Mouse (Mus musculus) E14TG2a.4 (cell line): ENCODE results near the gene Mylk3.

Experiments
- CTCF ChIP-seq: conservative IDR thresholded peaks from 2 replicates; pipeline ENCODE4 v1.5.1; 2014; ENCODE audit warnings: low read length
- NANOG ChIP-seq: IDR thresholded peaks from 2 replicates; pipeline ENCODE4 v1.6.1; 2014; ENCODE audit warnings: borderline replicate concordance, low read length, mixed read lengths
- POU5F1 ChIP-seq: IDR thresholded peaks from 2 replicates; pipeline ENCODE4 v1.6.1; 2014; ENCODE audit warnings: low read length, borderline replicate concordance

GRCm38 (mm10) chr8:85430801-85431200 lies 44.7 kb upstream of the Mylk3 start:
- TF ChIP-seq POU5F1 (no peak), CTCF (no peak), NANOG (no peak)
